Mouse (Mus musculus) B cell, adult 2 months (primary cell): Measurements from ENCODE around the gene Bcl6.

Experiments used
- DNase-seq, 2 experiments: peaks; one replicate each; pipeline ENCODE4 v3.0.0; 2022

The Bcl6 gene

DNA sequence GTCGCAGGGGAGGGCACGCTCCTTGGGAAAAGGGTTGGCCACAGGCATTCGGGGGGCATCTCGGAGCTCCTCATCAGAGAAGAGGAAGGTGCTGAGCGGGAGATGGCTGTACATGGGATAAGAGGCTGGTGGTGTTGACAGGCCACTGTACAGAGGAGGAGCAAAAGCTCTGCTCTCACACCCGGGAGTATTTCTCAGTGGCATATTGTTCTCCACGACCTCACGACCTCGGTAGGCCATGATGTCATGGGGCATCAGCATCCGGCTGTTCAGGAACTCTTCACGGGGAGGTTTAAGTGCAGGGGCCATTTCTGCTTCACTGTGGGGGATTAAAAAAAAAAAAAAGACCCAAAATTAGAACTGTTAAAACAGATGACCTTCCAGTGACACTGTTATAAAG is 15.8 kb downstream of the Bcl6 start:
- no peak for DNase-seq

GRCm38 (mm10) chr16:23972126-23972740 is 16.4 kb downstream of the Bcl6 start:
- DNase-seq, result no peak

DNA sequence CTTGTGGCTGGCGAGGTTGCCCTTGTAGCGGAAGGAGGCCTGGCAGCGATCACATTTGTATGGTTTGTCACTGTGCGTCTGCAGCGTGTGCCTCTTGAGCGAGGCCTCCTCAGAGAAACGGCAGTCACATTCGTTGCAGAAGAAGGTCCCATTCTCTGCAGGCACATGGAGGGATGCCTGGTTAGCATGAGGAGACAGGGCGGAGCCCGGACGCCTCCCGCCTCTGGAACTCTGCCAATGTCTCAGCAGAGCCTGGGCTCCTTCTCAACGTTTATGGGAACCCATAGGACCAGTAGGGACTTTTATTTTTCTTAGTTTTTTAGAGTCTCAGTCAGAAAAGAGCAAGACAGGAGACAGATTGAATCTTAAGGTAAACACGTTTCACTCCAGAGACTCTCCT is 18.7 kb downstream of the Bcl6 start:
- DNase-seq, result no peak

DNA sequence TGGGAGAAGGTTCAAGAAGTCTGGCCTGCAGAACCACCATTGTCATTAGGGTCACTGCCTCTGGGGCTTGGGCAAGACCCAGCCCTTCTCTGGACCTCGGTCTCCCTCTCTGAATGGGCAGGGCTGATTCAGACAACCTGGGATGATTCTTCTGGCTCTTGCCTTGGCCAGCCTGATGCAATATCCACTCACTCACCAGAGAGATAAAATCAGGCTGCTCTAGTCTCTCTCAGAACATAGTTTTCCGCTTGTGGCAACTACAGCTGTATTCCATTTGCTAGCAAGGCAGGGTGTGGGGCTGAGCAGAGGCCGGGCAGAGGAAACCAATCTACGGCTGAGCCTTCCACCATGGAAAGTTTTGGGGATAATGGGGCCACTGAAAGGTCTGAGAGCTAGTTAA is 19.8 kb downstream of the Bcl6 start:
- no peak for DNase-seq

- DNase-seq, result peak; percentile 51 to 60
Observed at GRCm38 (mm10) chr16:23967301-23967700, 21.4 kb downstream of the Bcl6 start.

DNA sequence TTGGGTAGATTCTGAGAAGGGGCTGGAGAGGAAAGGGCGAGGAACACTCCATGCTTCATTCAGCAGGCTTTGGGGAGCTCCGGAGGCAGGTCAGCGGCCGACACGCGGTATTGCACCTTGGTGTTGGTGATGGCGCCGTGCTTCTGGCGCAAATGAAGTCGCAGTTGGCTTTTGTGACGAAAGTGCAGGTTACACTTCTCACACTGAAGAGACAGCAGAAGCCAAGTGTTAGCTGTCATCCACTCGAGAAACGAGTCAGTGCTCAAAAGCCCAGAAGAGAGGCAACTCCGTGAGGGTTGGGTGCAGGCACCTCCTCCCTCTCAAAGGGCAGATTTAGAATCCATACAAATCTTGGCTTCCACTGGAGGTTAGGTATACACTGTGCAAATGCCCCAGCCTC is 22.6 kb downstream of the Bcl6 start:
- no peak for DNase-seq

DNA sequence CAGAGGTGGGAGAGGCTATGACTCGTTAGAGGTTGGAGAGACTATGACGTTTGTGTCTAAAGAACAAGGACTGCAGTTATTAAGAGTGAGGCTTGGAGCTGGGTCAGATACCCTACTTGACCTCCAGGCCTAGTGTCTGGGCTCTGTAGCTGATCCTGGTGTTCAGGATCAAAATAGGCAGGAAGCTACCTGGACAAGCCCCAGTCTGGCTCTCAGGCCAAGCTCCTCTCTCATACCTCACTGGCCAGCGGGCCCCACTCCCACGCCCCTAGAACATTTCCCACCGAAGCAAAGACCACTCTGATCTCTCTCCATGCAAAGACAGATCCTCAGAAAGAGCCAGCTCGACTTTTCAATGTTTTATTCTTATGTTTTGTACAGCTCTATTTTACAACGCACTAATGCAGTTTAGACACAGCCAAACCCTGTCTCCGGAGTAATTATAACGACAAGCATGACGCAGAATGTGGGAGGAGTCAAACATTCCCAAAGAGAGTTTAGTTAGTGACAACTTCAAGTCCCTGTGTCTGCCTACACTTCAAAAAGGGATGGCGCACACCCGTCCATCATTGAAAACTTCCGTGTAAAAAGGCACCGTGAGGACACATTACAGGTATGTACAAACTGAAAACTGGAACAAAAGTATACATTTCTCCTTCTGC is 23.8 kb downstream of the Bcl6 start:
- no peak for DNase-seq

- DNase-seq, result no peak
Observed at GRCm38 (mm10) chr16:23963896-23964668, 24.6 kb downstream of the Bcl6 start.

GRCm38 (mm10) chr16:23962401-23962800 is 26.3 kb downstream of the Bcl6 start:
- DNase-seq, result peak; percentile 48 to 51

- no peak for DNase-seq
Observed at GRCm38 (mm10) chr16:23958938-23959337, 29.7 kb downstream of the Bcl6 start.

DNA sequence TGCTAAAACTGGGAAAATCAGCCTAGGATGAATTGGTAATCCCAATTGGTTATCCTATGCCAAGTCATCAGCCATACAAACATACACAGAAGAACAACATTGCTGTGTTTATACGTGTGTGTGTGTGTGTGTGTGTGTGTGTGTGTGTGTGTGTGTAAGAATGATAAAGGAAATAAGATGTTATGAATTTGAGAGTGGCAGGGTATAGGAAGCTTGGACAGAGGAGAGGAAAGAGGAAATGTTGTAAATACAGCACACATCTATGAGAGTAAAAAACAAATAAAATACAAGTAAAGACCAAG is 34.7 kb downstream of the Bcl6 start:
- no peak for DNase-seq

GRCm38 (mm10) chr16:23953189-23953958 is 35.3 kb downstream of the Bcl6 start:
- peak; percentile 61 to 63 for DNase-seq

DNA sequence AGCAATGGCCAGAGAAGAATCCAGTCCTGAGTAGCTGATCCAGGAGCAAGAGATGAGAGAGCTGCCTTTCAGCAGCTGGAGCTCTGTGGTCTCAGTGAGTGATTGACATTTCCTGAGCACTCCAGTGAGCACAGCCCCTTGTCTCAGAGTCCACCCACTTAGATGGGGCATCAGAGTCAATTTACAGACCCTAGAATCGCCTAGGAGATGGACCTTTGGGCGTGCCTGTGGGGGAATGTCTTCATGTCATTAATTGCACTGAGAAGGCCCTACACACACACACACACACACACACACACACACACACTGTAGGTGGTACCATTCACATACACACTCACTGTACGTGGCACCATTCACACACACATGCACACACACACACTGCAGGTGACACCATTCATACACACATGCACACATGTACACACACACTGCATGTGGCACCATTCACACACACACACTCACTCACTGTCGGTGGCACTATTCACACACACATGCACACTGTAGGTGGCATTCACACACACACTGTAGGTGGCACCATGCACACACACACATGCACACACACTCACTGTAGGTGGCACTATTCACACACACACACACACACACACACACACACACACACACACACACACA is 36.4 kb downstream of the Bcl6 start:
- DNase-seq, result no peak

DNA sequence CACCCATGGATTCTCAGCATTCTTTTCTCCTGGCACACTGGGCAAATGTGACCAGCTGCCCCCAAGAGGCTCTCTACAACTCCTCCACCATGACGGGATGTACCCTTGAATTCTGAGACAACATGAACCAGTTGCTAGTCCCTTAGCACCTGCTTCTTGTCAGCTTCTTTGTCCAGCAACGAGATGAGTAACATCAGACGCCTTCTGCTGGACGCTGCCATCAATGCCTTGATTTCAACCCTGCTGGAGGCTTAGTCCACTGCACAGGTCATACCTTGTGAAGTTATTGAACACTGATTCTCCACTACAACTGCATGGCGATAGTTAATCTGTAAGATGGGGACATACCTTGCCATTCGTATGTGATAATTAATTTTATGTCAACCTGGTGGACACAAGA is 41.0 kb downstream of the Bcl6 start:
- peak; percentile 26 to 29 for DNase-seq

GRCm38 (mm10) chr16:23944801-23945200 is 43.9 kb downstream of the Bcl6 start:
- no peak for DNase-seq

DNA sequence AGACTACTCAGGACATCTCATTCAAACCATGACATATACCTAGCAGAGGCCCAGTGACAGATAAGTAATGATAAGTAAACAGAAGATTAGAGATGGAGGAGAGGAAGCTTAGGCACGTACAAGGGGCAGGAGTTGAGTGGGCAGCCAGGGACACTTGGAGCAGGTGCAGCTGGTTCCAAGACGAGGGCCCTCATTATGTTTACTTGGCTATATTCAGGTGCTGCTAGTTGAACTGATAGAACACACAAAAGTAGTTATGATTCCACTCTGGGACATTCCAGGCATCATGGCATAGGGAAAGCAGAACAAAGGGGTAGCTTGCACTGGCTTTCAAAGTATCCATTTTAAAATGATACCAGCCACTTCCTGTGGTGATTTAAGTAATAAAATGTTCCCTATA is 54.3 kb downstream of the Bcl6 start:
- DNase-seq, result no peak

DNA sequence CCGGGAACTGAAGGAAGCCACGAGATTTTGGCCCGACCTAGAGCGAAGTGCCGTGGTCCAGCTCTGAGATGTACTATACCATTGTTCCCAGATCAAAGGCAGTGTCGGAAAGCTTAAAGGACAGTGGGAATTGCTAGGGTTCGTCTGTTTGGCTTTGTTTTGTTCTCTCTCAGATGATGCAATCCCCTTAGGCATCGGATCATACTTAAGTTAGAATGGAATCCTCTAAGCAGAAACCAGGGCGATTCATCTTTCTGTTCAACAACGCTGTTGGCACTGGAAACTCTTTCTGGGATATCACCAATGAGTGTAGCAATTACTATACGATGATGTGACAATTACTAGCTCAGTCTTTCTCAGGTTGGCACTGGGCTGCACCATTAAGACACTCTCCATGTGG is 56.4 kb downstream of the Bcl6 start, which contains the start of gene Rtp2:
Gene Rtp2, minus strand, starts transcription at position 101 of the 400 bp plus-strand sequence.
- DNase-seq, result no peak

DNA sequence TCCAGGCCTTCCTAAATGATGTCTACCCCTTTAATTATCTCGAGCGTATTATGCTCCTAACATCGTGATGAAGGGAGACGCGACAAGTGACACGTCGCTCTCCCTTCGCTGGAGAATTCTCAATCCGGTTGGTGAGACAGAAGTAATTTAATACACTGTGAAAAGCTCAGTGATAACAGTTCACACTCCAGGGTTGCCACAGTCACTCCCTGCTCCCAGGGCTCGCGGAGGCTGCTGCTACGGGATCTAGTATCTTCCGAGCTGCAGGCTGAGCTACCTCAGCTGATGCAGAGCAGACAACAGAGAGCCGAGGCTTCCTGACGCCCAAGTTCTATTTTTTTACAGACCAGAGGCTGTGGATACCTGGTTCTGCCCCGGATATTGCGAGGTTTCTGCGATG is 57.4 kb downstream of the Bcl6 start:
- DNase-seq, result no peak

DNA sequence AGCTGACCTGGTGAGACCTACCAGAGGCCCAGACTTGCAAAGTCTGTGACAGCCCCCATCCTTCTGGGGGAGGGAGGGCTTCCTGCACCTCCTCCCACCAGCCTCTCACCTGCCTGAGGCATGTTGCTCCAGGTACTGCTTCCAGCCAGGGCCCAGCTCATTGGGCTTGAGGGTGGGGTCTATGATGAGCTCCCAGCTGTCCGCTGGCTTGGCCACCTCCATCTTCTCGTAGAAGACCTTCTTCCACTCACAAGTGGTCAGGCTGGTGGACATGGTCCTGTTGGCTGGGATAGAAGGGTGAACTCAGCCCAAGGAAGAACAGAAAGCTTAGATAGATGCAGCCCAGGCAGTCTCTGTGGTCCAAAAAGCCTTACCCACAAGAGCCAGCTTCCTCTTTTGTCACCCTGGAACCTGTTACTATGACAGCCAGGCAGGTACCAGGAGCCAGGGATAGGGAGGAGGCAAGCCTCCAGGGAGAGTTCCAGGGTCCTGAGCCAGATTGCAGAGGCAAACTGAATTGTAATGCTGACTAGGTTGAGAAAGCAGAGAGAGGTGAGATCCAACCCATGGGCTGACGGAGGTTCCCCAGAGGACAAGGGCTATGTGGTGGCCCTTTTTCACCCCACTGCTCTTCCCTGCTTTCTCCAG is 58.1 kb downstream of the Bcl6 start:
- DNase-seq, result no peak

DNA sequence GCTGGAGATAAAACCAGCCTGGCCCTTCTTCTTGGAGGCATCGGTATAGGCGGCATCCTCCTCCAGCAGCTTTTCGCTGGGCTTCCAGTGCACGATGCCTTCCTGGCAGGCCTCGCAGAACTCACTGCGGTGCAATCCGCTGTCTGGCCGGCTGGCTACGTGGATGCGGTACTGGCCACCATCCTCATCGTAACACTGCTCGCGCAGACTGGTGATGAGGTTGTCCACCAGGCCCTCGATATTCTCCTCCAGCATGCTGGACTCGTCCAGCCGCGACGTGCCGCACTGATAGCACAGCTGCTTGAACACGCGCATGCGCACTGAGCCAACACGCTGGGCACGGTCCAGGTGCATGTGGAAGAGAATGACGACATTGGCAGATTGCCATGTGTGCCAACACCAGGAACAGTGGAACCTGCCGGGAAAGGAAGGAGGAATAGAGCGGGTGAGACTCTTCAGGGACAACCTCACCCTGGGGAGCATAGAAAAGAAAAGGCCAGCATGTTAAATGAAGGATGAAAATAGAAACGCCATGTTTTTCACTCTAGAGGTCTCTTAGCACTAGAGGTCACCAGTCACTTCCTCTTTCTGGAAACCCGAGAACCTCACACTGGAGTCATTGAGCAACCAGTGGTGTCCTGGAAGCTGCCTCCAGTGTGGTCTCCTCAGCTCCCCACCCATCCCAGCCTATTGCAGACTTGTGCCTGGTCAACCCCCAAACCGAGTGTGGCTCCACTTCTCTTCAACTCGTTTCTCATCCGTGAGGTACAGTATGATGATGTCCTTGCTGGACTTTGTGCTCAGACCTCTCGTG is 61.1 kb downstream of the Bcl6 start:
- DNase-seq, result peak; percentile 8 to 9

DNA sequence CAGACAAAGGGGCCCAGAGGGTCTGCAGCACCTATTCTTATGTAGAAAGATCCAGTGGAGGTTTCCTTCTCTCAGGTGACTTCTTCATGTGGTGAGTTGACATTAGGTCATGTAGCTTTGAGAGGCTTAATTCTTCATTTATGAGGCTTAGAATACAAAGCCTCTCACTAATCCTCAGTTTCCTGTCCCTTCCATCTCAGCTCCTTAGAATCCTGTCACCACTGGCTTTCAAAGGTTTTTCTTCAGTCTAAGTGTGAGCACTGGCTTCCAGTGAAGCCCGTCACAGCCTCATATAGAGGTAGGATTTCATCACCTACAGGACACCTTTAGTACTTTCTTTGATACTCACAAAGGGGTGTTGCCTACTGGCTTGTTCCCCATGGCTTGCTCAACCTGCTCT is 65.7 kb downstream of the Bcl6 start:
- DNase-seq, result no peak

GRCm38 (mm10) chr16:23921697-23922096 is 67.0 kb downstream of the Bcl6 start:
- no peak for DNase-seq
